Mouse (Mus musculus): ENCODE data around the gene Rhbdf2. TPM values are rescaled to one million over a fixed set of nuclear protein-coding genes. Genes with fewer than 3 reads are reported as not detected.
A peak's percentile ranks its signal among the peaks of the same experiment; 100 is the strongest.

Rhbdf2 gene
- total and polyA plus RNA-seq, 3 experiments = 6.4 to 13.7 TPM; not detected in 1

DNA sequence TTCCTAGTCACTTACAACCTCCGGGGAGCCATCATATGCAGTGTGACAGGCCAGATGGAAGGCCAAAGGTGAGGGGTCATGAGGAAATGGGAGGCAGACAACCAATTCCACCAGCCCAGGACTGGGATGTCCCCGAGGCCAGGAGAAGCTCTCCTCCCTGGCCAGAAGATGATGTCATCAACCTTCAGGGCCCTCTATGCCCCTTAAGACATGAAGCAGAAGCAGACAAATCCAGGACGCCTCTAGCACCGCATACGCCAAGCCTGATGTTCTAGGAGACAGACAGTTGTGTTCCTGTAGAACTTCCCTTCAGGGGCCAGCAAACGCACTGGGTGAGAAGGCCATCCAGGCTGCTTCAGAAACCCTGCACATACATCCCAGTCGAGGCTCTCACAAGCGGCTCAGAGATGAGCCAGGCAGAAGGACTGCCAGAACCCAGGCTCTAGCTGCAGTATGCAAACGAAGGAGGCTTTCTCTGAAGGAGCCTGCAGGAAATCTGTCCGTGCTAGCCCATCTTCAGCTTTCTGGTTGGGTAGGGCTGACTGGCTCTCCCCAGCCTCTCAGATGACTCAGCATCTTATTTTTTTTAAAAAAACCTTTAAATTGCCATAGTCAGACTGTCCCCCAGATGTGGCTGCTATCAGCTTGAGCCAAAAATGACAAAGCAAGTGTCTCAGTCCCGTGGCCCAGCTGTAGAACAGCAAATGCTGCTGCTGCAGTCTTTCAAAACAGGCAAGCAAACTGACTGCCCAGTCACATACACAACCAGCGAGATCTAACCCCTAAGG is 53.9 kb downstream of the Rhbdf2 start (continued):
- TF ChIP-seq ZNF384 (IDR thresholded peaks at IDR 0.05; ENCODE audit: low read depth, low read length) (peak; percentile 95), NRF1 (IDR thresholded peaks at IDR 0.05; ENCODE audit: insufficient read depth, low read depth, low read length, poor library complexity, severe bottlenecking) (no peak), NELFE (IDR thresholded peaks at IDR 0.05; ENCODE audit: low read depth, low read length) (no peak), MYC (IDR thresholded peaks at IDR 0.05; ENCODE audit: low read depth, low read length) (peak; percentile 57; the same call in 1 of the 2 replicates), UBTF (IDR thresholded peaks at IDR 0.05; ENCODE audit: borderline replicate concordance, insufficient read depth, low read depth, low read length) (no peak), GATA1 (IDR thresholded peaks at IDR 0.05; ENCODE audit: low read depth, low read length) (peak; percentile 62), E2F4 (IDR thresholded peaks at IDR 0.05; ENCODE audit: borderline replicate concordance, low read depth, low read length) (no peak), SMC3 (IDR thresholded peaks at IDR 0.05; ENCODE audit: low read depth, low read length) (no peak), CTCF (IDR thresholded peaks at IDR 0.05 in 2 of 3, conservative IDR thresholded peaks at IDR 0.05 in 1 of 3; ENCODE audit: control insufficient read depth in 1 of 3, insufficient read depth in 1 of 3, low read depth in 2 of 3, low read length in 3 of 3, poor library complexity in 1 of 3, severe bottlenecking in 1 of 3) (no peak), ELF1 (IDR thresholded peaks at IDR 0.05; ENCODE audit: low read depth, low read length) (no peak), POLR2AphosphoS2 (IDR thresholded peaks at IDR 0.05; ENCODE audit: low read length) (no peak), HCFC1 (IDR thresholded peaks at IDR 0.05; ENCODE audit: low read depth, low read length) (no peak), CHD1 (IDR thresholded peaks at IDR 0.05; ENCODE audit: low read depth, low read length) (no peak), RAD21 (IDR thresholded peaks at IDR 0.05; ENCODE audit: low read depth, low read length) (no peak), USF2 (IDR thresholded peaks at IDR 0.05; ENCODE audit: borderline replicate concordance in 1 of 2, insufficient read depth in 1 of 2, low read depth in 1 of 2, low read length in 2 of 2) (no peak), ZMIZ1 (IDR thresholded peaks at IDR 0.05; ENCODE audit: low read depth, low read length) (no peak), TAL1 (IDR thresholded peaks at IDR 0.05; ENCODE audit: low read length) (peak; percentile 51), USF1 (IDR thresholded peaks at IDR 0.05; ENCODE audit: low read depth, low read length) (no peak), CHD2 (IDR thresholded peaks at IDR 0.05; ENCODE audit: low read length) (no peak), MEF2A (IDR thresholded peaks at IDR 0.05; ENCODE audit: extremely low read depth, insufficient replicate concordance, low read depth, low read length, poor library complexity, severe bottlenecking) (no peak), TBP (IDR thresholded peaks at IDR 0.05; ENCODE audit: low read depth, low read length) (no peak)
